Comparison of ENCODE assay signal across 8 mouse cellular contexts in genomic region chr7:37842000-37842513, GRCm38 (mm10).
DNase-seq lines count a peak whose midpoint lies in the region; ATAC-seq and TF ChIP-seq lines count a peak whose summit lies in the region.

No protein-coding gene starts in this region.

- DNase-seq in heart, postnatal 0 days (ENCODE audit: low spot score): no peak
- DNase-seq in heart, postnatal 10 days: no peak
- no peak for DNase-seq in thymus, postnatal 4 days
- no peak for DNase-seq in gastrocnemius, adult 18-20 months (ENCODE audit: low spot score)

- no peak overlapping the region; the same call in 1 of the 2 replicates for H3K9ac ChIP-seq in heart, postnatal 0 days (replicated peaks; ENCODE audit: low read depth, low read length)
- peak overlapping the region; percentile 25; the same call in 1 of the 2 replicates for H3K9ac ChIP-seq in ES-Bruce4 (ENCODE audit: low read depth, poor library complexity, severe bottlenecking)
- no peak overlapping the region; the same call in 1 of the 2 replicates for H3K9ac ChIP-seq in embryonic facial prominence, embryonic 15.5 days
- H3K9ac ChIP-seq in limb, embryonic 15.5 days: peak overlapping the region; percentile 11; the same call in 1 of the 2 replicates
- no peak overlapping the region for H3K9ac ChIP-seq in stomach, embryonic 15.5 days

- intact Hi-C loops in heart, postnatal 10 days (cut with DNase I): no loop called here

- ATAC-seq in heart, postnatal 0 days (ENCODE audit: insufficient read depth, low read depth): no peak
- 0 out of 2 replicates have a peak, but pooled peaks have one; percentile 39 for ATAC-seq in embryonic facial prominence, embryonic 15.5 days (ENCODE audit: insufficient number of reproducible peaks, low FRiP score, low TSS enrichment, low read depth)
- no peak for ATAC-seq in limb, embryonic 15.5 days (ENCODE audit: insufficient number of reproducible peaks, low FRiP score, low TSS enrichment, low read depth)
- peak; percentile 47 for ATAC-seq in stomach, embryonic 15.5 days (ENCODE audit: insufficient read depth, low FRiP score, low read depth)

- peak overlapping the region; percentile 4; the same call in 1 of the 2 replicates for H3K4me3 ChIP-seq in heart, postnatal 0 days (ENCODE audit: low read depth, low read length)
- peak overlapping the region; percentile 61 for H3K4me3 ChIP-seq in ES-Bruce4 (ENCODE audit: low read depth, low read length)
- peak overlapping the region; percentile 27 for H3K4me3 ChIP-seq in embryonic facial prominence, embryonic 15.5 days (replicated peaks)
- H3K4me3 ChIP-seq in limb, embryonic 15.5 days: peak overlapping the region; percentile 28
- peak overlapping the region; percentile 18 for H3K4me3 ChIP-seq in stomach, embryonic 15.5 days (replicated peaks)

- TF ChIP-seq CTCF in heart, postnatal 0 days (IDR thresholded peaks at IDR 0.05; ENCODE audit: low read depth): no peak
- TF ChIP-seq CTCF in ES-Bruce4 (IDR thresholded peaks at IDR 0.05; ENCODE audit: low read depth, low read length): no peak

- TF ChIP-seq EP300 in heart, postnatal 0 days (IDR thresholded peaks at IDR 0.05; ENCODE audit: low read depth): no peak
- no peak for TF ChIP-seq EP300 in ES-Bruce4 (IDR thresholded peaks at IDR 0.05; ENCODE audit: insufficient read depth, low read depth, low read length)

- WGBS in heart, postnatal 0 days: 7% methylated on average over 14 of the region's 14 CpGs
- WGBS in embryonic facial prominence, embryonic 15.5 days: 3% methylated on average over 14 of the region's 14 CpGs
- 1% methylated on average over 14 of the region's 14 CpGs for WGBS in limb, embryonic 15.5 days
- WGBS in stomach, embryonic 15.5 days: 7% methylated on average over 14 of the region's 14 CpGs

- H3K27ac ChIP-seq in heart, postnatal 0 days (ENCODE audit: low read depth): no peak overlapping the region
- H3K27ac ChIP-seq in ES-Bruce4 (ENCODE audit: insufficient read depth, low read length): 0 out of 2 replicates have a peak overlapping the region, but pooled peaks have one; percentile 12
- H3K27ac ChIP-seq in embryonic facial prominence, embryonic 15.5 days (replicated peaks): no peak overlapping the region
- no peak overlapping the region for H3K27ac ChIP-seq in limb, embryonic 15.5 days
- no peak overlapping the region for H3K27ac ChIP-seq in stomach, embryonic 15.5 days

- no peaks in the 10 kb centered on the region for H3K9me3 ChIP-seq in heart, postnatal 0 days (replicated peaks; ENCODE audit: control insufficient read depth, low read length)
- H3K9me3 ChIP-seq in ES-Bruce4 (replicated peaks; ENCODE audit: control insufficient read depth, insufficient read depth, low read length, poor library complexity, severe bottlenecking): no peaks in the 10 kb centered on the region
- H3K9me3 ChIP-seq in embryonic facial prominence, embryonic 15.5 days (replicated peaks): no peaks in the 10 kb centered on the region
- no peaks in the 10 kb centered on the region for H3K9me3 ChIP-seq in limb, embryonic 15.5 days
- H3K9me3 ChIP-seq in stomach, embryonic 15.5 days: no peaks in the 10 kb centered on the region

- peak overlapping the region; percentile 44 for H3K4me2 ChIP-seq in heart, postnatal 0 days (ENCODE audit: low read depth, low read length)
- H3K4me2 ChIP-seq in embryonic facial prominence, embryonic 15.5 days (replicated peaks): peak overlapping the region; percentile 53
- peak overlapping the region; percentile 51 for H3K4me2 ChIP-seq in limb, embryonic 15.5 days
- peak overlapping the region; percentile 47 for H3K4me2 ChIP-seq in stomach, embryonic 15.5 days

- H3K4me1 ChIP-seq in heart, postnatal 0 days (ENCODE audit: control insufficient read depth, insufficient read depth): 0 out of 2 replicates have a peak, but pooled peaks cover 3% of the 10 kb centered on the region
- no peaks in the 10 kb centered on the region for H3K4me1 ChIP-seq in ES-Bruce4 (ENCODE audit: control insufficient read depth, insufficient read depth, low read length)
- peaks cover 16% of the 10 kb centered on the region for H3K4me1 ChIP-seq in embryonic facial prominence, embryonic 15.5 days
- H3K4me1 ChIP-seq in limb, embryonic 15.5 days: peaks cover 18% of the 10 kb centered on the region
- H3K4me1 ChIP-seq in stomach, embryonic 15.5 days: 0 out of 2 replicates have a peak, but pooled peaks cover 11% of the 10 kb centered on the region

- H3K36me3 ChIP-seq in heart, postnatal 0 days (replicated peaks; ENCODE audit: control insufficient read depth, insufficient read depth, low read length): no peaks in the 10 kb centered on the region
- no peaks in the 10 kb centered on the region for H3K36me3 ChIP-seq in ES-Bruce4 (ENCODE audit: control insufficient read depth, insufficient read depth, low read length, poor library complexity, severe bottlenecking)
- H3K36me3 ChIP-seq in embryonic facial prominence, embryonic 15.5 days: no peaks in the 10 kb centered on the region
- no peaks in the 10 kb centered on the region for H3K36me3 ChIP-seq in limb, embryonic 15.5 days
- no peaks in the 10 kb centered on the region for H3K36me3 ChIP-seq in stomach, embryonic 15.5 days

- no peaks in the 10 kb centered on the region for H3K27me3 ChIP-seq in heart, postnatal 0 days (ENCODE audit: control insufficient read depth, insufficient read depth, low read length)
- H3K27me3 ChIP-seq in ES-Bruce4 (ENCODE audit: control insufficient read depth, insufficient read depth, low read length, poor library complexity, severe bottlenecking): no peaks in the 10 kb centered on the region
- H3K27me3 ChIP-seq in embryonic facial prominence, embryonic 15.5 days: no peaks in the 10 kb centered on the region
- no peaks in the 10 kb centered on the region for H3K27me3 ChIP-seq in limb, embryonic 15.5 days
- H3K27me3 ChIP-seq in stomach, embryonic 15.5 days (replicated peaks): no peaks in the 10 kb centered on the region

- no peak for TF ChIP-seq POLR2A in ES-Bruce4 (IDR thresholded peaks at IDR 0.05; ENCODE audit: insufficient read depth, low read length)

Comparison
In these comparisons a context has a peak if more than half of its experiments do, and no peak if none do; other contexts are left out.
1. ATAC-seq: peak in embryonic facial prominence, embryonic 15.5 days (single experiment) and stomach, embryonic 15.5 days (single experiment); none in heart, postnatal 0 days (single experiment) and limb, embryonic 15.5 days (single experiment).
2. H3K4me3 ChIP-seq: peak in every context shown above with its lines; median percentile 61 in ES-Bruce4; 28 in limb, embryonic 15.5 days; 27 in embryonic facial prominence, embryonic 15.5 days; 18 in stomach, embryonic 15.5 days; 4 in heart, postnatal 0 days.
3. H3K9ac ChIP-seq: peak in ES-Bruce4 (single experiment) and limb, embryonic 15.5 days (single experiment); none in heart, postnatal 0 days (single experiment), embryonic facial prominence, embryonic 15.5 days (single experiment) and stomach, embryonic 15.5 days (single experiment).
4. Peak in every context shown above with its lines, with median percentiles within 50 percentile points of each other: H3K4me2 ChIP-seq.